Mouse (Mus musculus) kidney, embryonic 15.5 days (tissue): Measurements from ENCODE around the gene Krtap28-13. TPM values are rescaled to one million over a fixed set of nuclear protein-coding genes. Genes with fewer than 3 reads are reported as not detected.

Source experiments
- ATAC-seq: fragments of 200-750 bp; cut with Nextera tagmentation; replicated peaks from 2 replicates; pipeline ENCODE4 v1.8.0; 2017; ENCODE audit warnings: moderate TSS enrichment; ENCODE audit not compliant: low FRiP score
- H3K27ac ChIP-seq: fragments of 300-500 bp; sonication (generic); 2 replicates; pipeline ENCODE4 v1.5.1; 2015; ENCODE audit warnings: mild to moderate bottlenecking, inconsistent platforms
- H3K27me3 ChIP-seq: fragments of 300-500 bp; sonication (generic); 2 replicates; pipeline ENCODE4 v1.6.1; 2015; ENCODE audit warnings: inconsistent platforms
- H3K36me3 ChIP-seq: fragments of 300-500 bp; sonication (generic); 2 replicates; pipeline ENCODE4 v1.6.1; 2015; ENCODE audit warnings: inconsistent platforms
- H3K4me1 ChIP-seq: fragments of 300-500 bp; sonication (generic); 2 replicates; pipeline ENCODE4 v1.6.1; 2015; ENCODE audit warnings: inconsistent platforms
- H3K4me2 ChIP-seq: fragments of 300-500 bp; sonication (generic); 2 replicates; pipeline ENCODE4 v1.6.1; 2015; ENCODE audit warnings: moderate library complexity, mild to moderate bottlenecking, inconsistent platforms
- H3K4me3 ChIP-seq: fragments of 300-500 bp; sonication (generic); replicated peaks from 2 replicates; pipeline ENCODE4 v1.5.1; 2015; ENCODE audit warnings: mild to moderate bottlenecking, inconsistent platforms
- H3K9ac ChIP-seq: fragments of 300-500 bp; sonication (generic); 2 replicates; pipeline ENCODE4 v1.6.1; 2015; ENCODE audit warnings: mild to moderate bottlenecking, inconsistent platforms
- H3K9me3 ChIP-seq: fragments of 300-500 bp; sonication (generic); replicated peaks from 2 replicates; pipeline ENCODE4 v1.6.1; 2016; ENCODE audit warnings: inconsistent platforms
- WGBS: fragments of 180-500 bp; shearing (Covaris S2); methylation state at CpG from one replicate; pipeline ENCODE4 v1.1.7; 2015; ENCODE audit warnings: mixed read lengths; 5-methylcytosine and 5-hydroxymethylcytosine counted together
- polyA plus RNA-seq: library from polyadenylated mRNA; unstranded; fragments of >200 nt; fragmentation: Nextera tagmentation; extraction: Ambion mirVana; gene quantifications from 2 replicates; pipeline ENCODE4 v1.2.1, GENCODE M21; 2015

The Krtap28-13 gene
- polyA plus RNA-seq, 1 experiment from 2014 or later = not detected

- H3K36me3 ChIP-seq = no peaks in the 10 kb centered on the region
- H3K9me3 ChIP-seq = no peaks in the 10 kb centered on the region
- H3K4me2 ChIP-seq = no peak overlapping the region
- no peak overlapping the region for H3K9ac ChIP-seq
- ATAC-seq = no peak
- no peaks in the 10 kb centered on the region for H3K27me3 ChIP-seq
- 29% methylated on average over 1 of the region's 1 CpGs for WGBS
- H3K4me1 ChIP-seq = no peaks in the 10 kb centered on the region
- H3K4me3 ChIP-seq = no peak overlapping the region
- no peak overlapping the region for H3K27ac ChIP-seq
These were observed 2.2 kb upstream of the Krtap28-13 start for GRCm38 (mm10) chr1:83058481-83058880.

DNA sequence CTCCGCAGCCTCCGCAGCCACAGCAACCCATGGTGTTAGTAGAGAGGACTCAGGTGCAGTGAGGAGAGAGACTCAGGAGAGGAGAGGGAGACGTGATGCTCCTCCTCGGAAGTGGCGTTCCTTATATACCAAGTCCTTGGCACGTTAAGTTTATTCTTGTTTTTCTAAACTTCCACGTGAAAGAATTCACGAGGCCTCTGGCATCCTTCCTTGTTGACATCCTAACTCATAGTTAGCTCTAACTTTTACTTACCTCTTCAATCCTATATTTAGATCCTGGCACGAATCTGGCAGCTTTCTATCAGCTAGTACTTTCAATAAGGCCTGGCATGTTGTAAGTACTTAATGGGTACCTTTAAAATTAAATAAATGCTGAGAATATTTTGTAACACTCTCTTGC is 1.5 kb upstream of the Krtap28-13 start, which contains the start of gene A030005K14Rik:
Gene A030005K14Rik, minus strand, starts transcription at position 101 of the 400 bp plus-strand sequence.
- Histone ChIP-seq H3K36me3 (no peaks in the 10 kb centered on the region), H3K4me1 (no peaks in the 10 kb centered on the region), H3K9ac (no peak within 1 kb of the TSS), H3K4me2 (no peak within 1 kb of the TSS), H3K27me3 (no peaks in the 10 kb centered on the region), H3K27ac (no peak within 1 kb of the TSS), H3K9me3 (no peaks in the 10 kb centered on the region), H3K4me3 (no peak within 1 kb of the TSS)
- WGBS = 84% methylated on average over 9 of the region's 9 CpGs
- ATAC-seq = no peak

DNA sequence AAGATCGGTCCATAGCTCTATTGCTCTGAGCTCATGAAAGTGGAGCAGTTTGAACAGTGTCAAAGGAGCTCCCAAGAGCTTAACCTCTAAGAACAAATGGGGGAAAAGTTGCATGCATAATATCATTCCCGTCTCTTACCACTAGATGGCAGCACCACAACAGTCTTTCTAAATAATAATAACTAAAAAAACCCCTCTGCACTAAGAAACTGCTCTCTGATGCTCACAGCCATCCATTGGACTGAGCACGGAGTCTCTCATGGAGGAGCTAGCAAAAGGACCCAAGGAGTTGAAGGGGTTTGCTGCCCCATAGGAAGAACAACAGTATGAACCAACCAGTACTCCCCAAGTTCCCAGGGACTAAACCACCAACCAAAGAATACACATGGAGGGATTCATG is 4.1 kb downstream of the Krtap28-13 start:
- H3K36me3 ChIP-seq = no peaks in the 10 kb centered on the region
- no peak overlapping the region for H3K9ac ChIP-seq
- H3K4me3 ChIP-seq = no peak overlapping the region
- WGBS = 32% methylated on average over 3 of the region's 3 CpGs
- no peak overlapping the region for H3K27ac ChIP-seq
- H3K4me1 ChIP-seq = no peaks in the 10 kb centered on the region
- no peak for ATAC-seq
- no peaks in the 10 kb centered on the region for H3K27me3 ChIP-seq
- no peak overlapping the region for H3K4me2 ChIP-seq
- H3K9me3 ChIP-seq = no peaks in the 10 kb centered on the region

GRCm38 (mm10) chr1:83066577-83066976 is 5.8 kb downstream of the Krtap28-13 start:
- WGBS = 88% methylated on average over 4 of the region's 4 CpGs

GRCm38 (mm10) chr1:83067205-83067604 is 6.5 kb downstream of the Krtap28-13 start:
- H3K4me3 ChIP-seq = no peak overlapping the region
- no peaks in the 10 kb centered on the region for H3K27me3 ChIP-seq
- no peak overlapping the region for H3K9ac ChIP-seq
- H3K4me2 ChIP-seq = no peak overlapping the region
- H3K4me1 ChIP-seq = no peaks in the 10 kb centered on the region
- no peaks in the 10 kb centered on the region for H3K36me3 ChIP-seq
- H3K9me3 ChIP-seq = no peaks in the 10 kb centered on the region
- no peak for ATAC-seq
- no peak overlapping the region for H3K27ac ChIP-seq
- WGBS = 84% methylated on average over 10 of the region's 10 CpGs

More at GRCm38 (mm10) chr1:83066577-83066976, 5.8 kb downstream of the Krtap28-13 start:
- Histone ChIP-seq H3K27me3 (no peaks in the 10 kb centered on the region), H3K4me1 (no peaks in the 10 kb centered on the region), H3K9me3 (no peaks in the 10 kb centered on the region), H3K4me3 (no peak overlapping the region), H3K27ac (no peak overlapping the region), H3K4me2 (no peak overlapping the region), H3K36me3 (no peaks in the 10 kb centered on the region), H3K9ac (no peak overlapping the region)
- no peak for ATAC-seq

GRCm38 (mm10) chr1:83075526-83076189 is 14.9 kb downstream of the Krtap28-13 start:
- H3K9me3 ChIP-seq = no peaks in the 10 kb centered on the region

GRCm38 (mm10) chr1:83076190-83076917 is 15.6 kb downstream of the Krtap28-13 start:
- Histone ChIP-seq H3K27ac (no peak overlapping the region), H3K4me3 (peak overlapping the region; percentile 24), H3K9me3 (no peaks in the 10 kb centered on the region), H3K4me1 (0 out of 2 replicates have a peak, but pooled peaks cover 3% of the 10 kb centered on the region), H3K4me2 (peak overlapping the region; percentile 53), H3K27me3 (no peaks in the 10 kb centered on the region), H3K36me3 (no peaks in the 10 kb centered on the region), H3K9ac (no peak overlapping the region)
- 45% methylated on average over 11 of the region's 11 CpGs for WGBS
- ATAC-seq = peak; percentile 76

More at GRCm38 (mm10) chr1:83075526-83076189, 14.9 kb downstream of the Krtap28-13 start:
- no peak overlapping the region for H3K27ac ChIP-seq
- H3K27me3 ChIP-seq = no peaks in the 10 kb centered on the region
- no peaks in the 10 kb centered on the region for H3K36me3 ChIP-seq
- 41% methylated on average over 15 of the region's 15 CpGs for WGBS
- H3K4me3 ChIP-seq = peak overlapping the region; percentile 24
- H3K4me2 ChIP-seq = peak overlapping the region; percentile 53
- no peak overlapping the region for H3K9ac ChIP-seq
- no peak for ATAC-seq
- H3K4me1 ChIP-seq = 0 out of 2 replicates have a peak, but pooled peaks cover 3% of the 10 kb centered on the region

- H3K4me3 ChIP-seq = no peak overlapping the region
- H3K36me3 ChIP-seq = no peaks in the 10 kb centered on the region
- no peak for ATAC-seq
- H3K9ac ChIP-seq = no peak overlapping the region
- H3K27ac ChIP-seq = no peak overlapping the region
- 72% methylated on average over 6 of the region's 6 CpGs for WGBS
- H3K9me3 ChIP-seq = no peaks in the 10 kb centered on the region
- H3K27me3 ChIP-seq = no peaks in the 10 kb centered on the region
- no peak overlapping the region for H3K4me2 ChIP-seq
- H3K4me1 ChIP-seq = 0 out of 2 replicates have a peak, but pooled peaks cover 3% of the 10 kb centered on the region
These were observed 16.3 kb downstream of the Krtap28-13 start for GRCm38 (mm10) chr1:83077016-83077415.

DNA sequence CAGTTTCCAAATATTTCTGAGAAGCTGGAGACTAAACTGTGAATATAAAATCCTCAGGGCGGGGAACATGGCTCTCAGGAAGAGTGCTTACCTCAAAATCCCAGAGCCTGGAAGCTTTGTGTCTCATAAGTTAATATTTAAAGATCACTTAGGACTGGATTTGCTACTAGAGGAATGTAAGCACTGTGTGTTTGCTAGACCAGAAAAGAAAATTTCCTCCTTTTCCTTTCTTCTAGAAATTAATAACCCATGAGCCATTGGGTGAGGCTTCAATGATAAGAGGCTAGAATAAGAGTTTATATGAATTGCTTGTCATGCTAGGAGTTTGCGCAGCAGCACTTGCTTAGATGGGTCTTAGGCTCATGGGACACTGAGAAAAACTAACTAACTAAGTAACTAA is 24.1 kb downstream of the Krtap28-13 start:
- no peak overlapping the region for H3K4me2 ChIP-seq
- no peaks in the 10 kb centered on the region for H3K9me3 ChIP-seq
- H3K9ac ChIP-seq = no peak overlapping the region
- no peak overlapping the region for H3K27ac ChIP-seq
- peak; percentile 71 for ATAC-seq
- H3K36me3 ChIP-seq = no peaks in the 10 kb centered on the region
- 70% methylated on average over 2 of the region's 2 CpGs for WGBS
- no peaks in the 10 kb centered on the region for H3K27me3 ChIP-seq
- no peaks in the 10 kb centered on the region for H3K4me1 ChIP-seq
- no peak overlapping the region for H3K4me3 ChIP-seq

- H3K4me3 ChIP-seq = no peak overlapping the region
- H3K27me3 ChIP-seq = no peaks in the 10 kb centered on the region
- H3K9me3 ChIP-seq = no peaks in the 10 kb centered on the region
- WGBS = 69% methylated on average over 3 of the region's 3 CpGs
- no peak overlapping the region for H3K9ac ChIP-seq
- no peaks in the 10 kb centered on the region for H3K4me1 ChIP-seq
- no peak overlapping the region for H3K27ac ChIP-seq
- ATAC-seq = no peak
- H3K4me2 ChIP-seq = no peak overlapping the region
- H3K36me3 ChIP-seq = no peaks in the 10 kb centered on the region
These were observed 30.5 kb downstream of the Krtap28-13 start for GRCm38 (mm10) chr1:83091268-83091667.

DNA sequence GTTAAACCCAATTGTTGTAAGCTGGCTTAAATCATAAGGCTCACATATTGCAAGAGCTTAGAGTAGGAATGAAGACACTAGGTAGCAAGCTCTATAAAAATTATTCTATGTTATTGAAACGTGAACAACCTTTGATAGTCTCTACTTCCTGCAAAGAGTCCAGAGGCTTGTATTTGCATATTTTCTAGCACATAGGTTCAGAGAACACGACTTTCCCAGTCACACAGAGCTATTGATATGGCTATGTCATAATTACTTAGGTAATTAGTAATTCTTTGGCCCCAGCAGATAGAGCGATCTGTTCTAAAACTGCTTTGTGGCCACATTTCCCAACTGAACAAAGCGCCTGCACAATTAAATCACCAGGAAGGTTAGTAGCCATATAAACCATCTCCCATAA is 36.2 kb downstream of the Krtap28-13 start:
- no peak overlapping the region for H3K4me3 ChIP-seq
- H3K9me3 ChIP-seq = no peaks in the 10 kb centered on the region
- H3K4me1 ChIP-seq = peaks cover 3% of the 10 kb centered on the region; the same call in 1 of the 2 replicates
- ATAC-seq = no peak
- H3K9ac ChIP-seq = no peak overlapping the region
- H3K4me2 ChIP-seq = no peak overlapping the region
- no peak overlapping the region for H3K27ac ChIP-seq
- 85% methylated on average over 4 of the region's 4 CpGs for WGBS
- H3K36me3 ChIP-seq = no peaks in the 10 kb centered on the region
- no peaks in the 10 kb centered on the region for H3K27me3 ChIP-seq

- H3K4me2 ChIP-seq = no peak overlapping the region
- H3K9me3 ChIP-seq = no peaks in the 10 kb centered on the region
- H3K36me3 ChIP-seq = no peaks in the 10 kb centered on the region
- no peak overlapping the region for H3K27ac ChIP-seq
- peaks cover 3% of the 10 kb centered on the region; the same call in 1 of the 2 replicates for H3K4me1 ChIP-seq
- no peaks in the 10 kb centered on the region for H3K27me3 ChIP-seq
- 88% methylated on average over 2 of the region's 2 CpGs for WGBS
- no peak overlapping the region for H3K9ac ChIP-seq
- ATAC-seq = no peak
- no peak overlapping the region for H3K4me3 ChIP-seq
These were observed 38.4 kb downstream of the Krtap28-13 start for GRCm38 (mm10) chr1:83099160-83099559.
